Comparison of ENCODE assay signal across 9 mouse cellular contexts in the genomic region with DNA sequence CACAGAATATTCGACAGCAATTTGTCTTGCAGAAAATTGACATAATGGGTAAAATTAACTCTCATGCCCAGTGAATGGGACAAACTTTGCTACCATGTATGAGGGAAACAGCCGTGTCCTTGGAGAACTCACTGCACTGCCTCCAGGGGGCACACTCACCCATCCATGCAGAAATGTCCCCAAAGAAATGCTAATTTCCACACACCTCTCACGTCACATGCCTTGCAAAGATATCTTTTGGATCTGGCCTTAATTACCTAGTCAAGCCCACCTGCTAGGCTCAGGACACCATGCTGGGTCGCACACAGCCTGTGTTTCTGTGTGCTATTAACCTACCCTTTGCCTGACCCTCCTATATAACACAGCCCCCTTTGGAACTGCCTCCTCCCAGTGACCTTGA.
DNase-seq lines count a peak whose midpoint lies in the region; ATAC-seq and TF ChIP-seq lines count a peak whose summit lies in the region.
"Had no signal": no experiment of that assay in that cellular context is flagged by ENCODE, and none has a peak within 500 bp of the region (broad histone marks: within the 10 kb centered on the region; RNA-seq: fewer than 3 reads in every experiment).

No protein-coding gene starts in this region.

- no peak overlapping the region for H3K9ac ChIP-seq in lung, postnatal 0 days (replicated peaks; ENCODE audit: low read depth)
- H3K9ac ChIP-seq: neural tube, embryonic 12.5 days had no signal

- H3K27ac ChIP-seq in testis, adult 2 months (ENCODE audit: control insufficient read depth, insufficient read depth, low read depth, low read length), result no peak overlapping the region
- no peak overlapping the region for H3K27ac ChIP-seq in lung, postnatal 0 days (ENCODE audit: low read length)
- H3K27ac ChIP-seq: neural tube, embryonic 12.5 days had no signal

- no peaks in the 10 kb centered on the region for H3K36me3 ChIP-seq in testis, adult 2 months (ENCODE audit: control insufficient read depth, insufficient read depth, low read length)
- no peaks in the 10 kb centered on the region for H3K36me3 ChIP-seq in lung, postnatal 0 days (ENCODE audit: insufficient read depth, low read length)
- H3K36me3 ChIP-seq: neural tube, embryonic 12.5 days had no signal

- no peak for TF ChIP-seq POLR2A in testis, adult 2 months (IDR thresholded peaks at IDR 0.05; ENCODE audit: control insufficient read depth, low read depth, low read length)

- no peak for TF ChIP-seq EP300 in lung, postnatal 0 days (IDR thresholded peaks at IDR 0.05)

- H3K9me3 ChIP-seq in lung, postnatal 0 days (ENCODE audit: low read length), result no peaks in the 10 kb centered on the region
- H3K9me3 ChIP-seq: neural tube, embryonic 12.5 days had no signal

- no peak for DNase-seq in frontal cortex, postnatal 10 days (ENCODE audit: low spot score in 2 of 2)
- no peak for DNase-seq in testis, postnatal 14 days (ENCODE audit: low spot score)
- DNase-seq in c-Kit-positive CD71-positive TER-119-positive erythroid progenitor cells, embryonic 14.5 days (ENCODE audit: low spot score), result peak; percentile 65
- DNase-seq in lung, postnatal 0 days (ENCODE audit: low spot score), result peak; percentile 28
- no peak for DNase-seq in layer of hippocampus, adult 11-12 months (ENCODE audit: low spot score)
- no peak for DNase-seq in urinary bladder, postnatal 36 days (ENCODE audit: low spot score in 2 of 2)

- 53% methylated on average over 4 of the region's 4 CpGs for WGBS in lung, postnatal 0 days

- H3K27me3 ChIP-seq in testis, adult 2 months (ENCODE audit: control insufficient read depth, insufficient read depth, low read length), result no peaks in the 10 kb centered on the region
- no peaks in the 10 kb centered on the region for H3K27me3 ChIP-seq in lung, postnatal 0 days (replicated peaks; ENCODE audit: insufficient read depth, low read length)
- H3K27me3 ChIP-seq: neural tube, embryonic 12.5 days had no signal

- no peaks in the 10 kb centered on the region for H3K4me1 ChIP-seq in testis, adult 2 months (ENCODE audit: control insufficient read depth, insufficient read depth, low read length)
- no peaks in the 10 kb centered on the region for H3K4me1 ChIP-seq in lung, postnatal 0 days (ENCODE audit: insufficient read depth, low read depth, low read length)
- H3K4me1 ChIP-seq: neural tube, embryonic 12.5 days had no signal

- H3K4me3 ChIP-seq in testis, adult 2 months (ENCODE audit: control insufficient read depth, low read depth, low read length), result no peak overlapping the region
- H3K4me3 ChIP-seq in lung, postnatal 0 days (ENCODE audit: low read depth, low read length), result no peak overlapping the region
- H3K4me3 ChIP-seq: neural tube, embryonic 12.5 days had no signal

- peak; percentile 19; the same call in 1 of the 2 replicates for TF ChIP-seq CTCF in testis, adult 2 months (IDR thresholded peaks at IDR 0.05; ENCODE audit: control insufficient read depth, insufficient read depth, insufficient replicate concordance, low read depth, low read length)
- TF ChIP-seq CTCF in lung, postnatal 0 days (IDR thresholded peaks at IDR 0.05), result peak; percentile 59

- no peak overlapping the region for H3K4me2 ChIP-seq in lung, postnatal 0 days (replicated peaks; ENCODE audit: low read depth, low read length)
- H3K4me2 ChIP-seq: neural tube, embryonic 12.5 days had no signal

- peak; percentile 38 for ATAC-seq in frontal cortex, adult (ENCODE audit: low TSS enrichment)
- ATAC-seq in lung, postnatal 0 days, result no peak

Comparison
In these comparisons a context has a peak if more than half of its experiments do, and no peak if none do; other contexts are left out.
1. DNase-seq: peak in c-Kit-positive CD71-positive TER-119-positive erythroid progenitor cells, embryonic 14.5 days (single experiment) and lung, postnatal 0 days (single experiment); none in frontal cortex, postnatal 10 days (0 of 2), testis, postnatal 14 days (single experiment), layer of hippocampus, adult 11-12 months (single experiment) and urinary bladder, postnatal 36 days (0 of 2).